Mouse (Mus musculus) hindbrain, embryonic 15.5 days (tissue): ENCODE data around the gene Ddx52. TPM values are rescaled to one million over a fixed set of nuclear protein-coding genes. Genes with fewer than 3 reads are reported as not detected.

Source experiments
- ATAC-seq: fragments of 200-750 bp; cut with Nextera tagmentation; 2 replicates; pipeline ENCODE4 v1.8.0; 2017; ENCODE audit warnings: low read depth, moderate number of reproducible peaks, moderate TSS enrichment; ENCODE audit not compliant: low FRiP score
- H3K27ac ChIP-seq: fragments of 300-500 bp; sonication (generic); replicated peaks from 2 replicates; pipeline ENCODE4 v1.5.1; 2015; ENCODE audit warnings: mild to moderate bottlenecking, inconsistent platforms
- H3K27me3 ChIP-seq: fragments of 300-500 bp; sonication (generic); 2 replicates; pipeline ENCODE4 v1.6.1; 2015; ENCODE audit warnings: control low read depth, inconsistent platforms
- H3K36me3 ChIP-seq: fragments of 300-500 bp; sonication (generic); 2 replicates; pipeline ENCODE4 v1.6.1; 2015; ENCODE audit warnings: control low read depth, inconsistent platforms
- H3K4me1 ChIP-seq: fragments of 300-500 bp; sonication (generic); replicated peaks from 2 replicates; pipeline ENCODE4 v1.6.1; 2015; ENCODE audit warnings: control low read depth, inconsistent platforms
- H3K4me2 ChIP-seq: fragments of 300-500 bp; sonication (generic); 2 replicates; pipeline ENCODE4 v1.6.1; 2015; ENCODE audit warnings: moderate library complexity, mild to moderate bottlenecking, inconsistent platforms
- H3K4me3 ChIP-seq: fragments of 300-500 bp; sonication (generic); 2 replicates; pipeline ENCODE4 v1.5.1; 2015; ENCODE audit warnings: mild to moderate bottlenecking, inconsistent platforms
- H3K9ac ChIP-seq: fragments of 300-500 bp; sonication (generic); 2 replicates; pipeline ENCODE4 v1.6.1; 2015; ENCODE audit warnings: inconsistent platforms
- H3K9me3 ChIP-seq: fragments of 300-500 bp; sonication (generic); 2 replicates; pipeline ENCODE4 v1.6.1; 2016; ENCODE audit warnings: control low read depth, inconsistent platforms
- WGBS: fragments of 180-500 bp; shearing (Covaris S2); methylation state at CpG from one replicate; pipeline ENCODE4 v1.1.7; 2015; 5-methylcytosine and 5-hydroxymethylcytosine counted together
- polyA plus RNA-seq: library from polyadenylated mRNA; unstranded; fragments of >200 nt; fragmentation: Nextera tagmentation; extraction: Ambion mirVana; gene quantifications from 2 replicates; pipeline ENCODE4 v1.2.1, GENCODE M21; 2015

The Ddx52 gene
- polyA plus RNA-seq, 1 experiment from 2014 or later, result 21.3 TPM

- H3K4me2 ChIP-seq, result no peak overlapping the region
- no peaks in the 10 kb centered on the region for H3K4me1 ChIP-seq
- H3K36me3 ChIP-seq, result no peaks in the 10 kb centered on the region
- H3K27me3 ChIP-seq, result no peaks in the 10 kb centered on the region
- 84% methylated on average over 10 of the region's 10 CpGs for WGBS
- H3K4me3 ChIP-seq, result no peak overlapping the region
- ATAC-seq, result no peak
- H3K9me3 ChIP-seq, result no peaks in the 10 kb centered on the region
- H3K9ac ChIP-seq, result no peak overlapping the region
- H3K27ac ChIP-seq, result no peak overlapping the region
Measured at GRCm38 (mm10) chr11:83932506-83933106, 9.3 kb upstream of the Ddx52 start.

GRCm38 (mm10) chr11:83933376-83933775, 8.5 kb upstream of the Ddx52 start:
- no peaks in the 10 kb centered on the region for H3K9me3 ChIP-seq
- WGBS, result 91% methylated on average over 4 of the region's 4 CpGs
- H3K4me3 ChIP-seq, result no peak overlapping the region
- H3K27ac ChIP-seq, result no peak overlapping the region
- H3K4me2 ChIP-seq, result no peak overlapping the region
- H3K27me3 ChIP-seq, result 0 out of 2 replicates have a peak, but pooled peaks cover 3% of the 10 kb centered on the region
- no peak overlapping the region for H3K9ac ChIP-seq
- no peaks in the 10 kb centered on the region for H3K36me3 ChIP-seq
- no peak for ATAC-seq
- H3K4me1 ChIP-seq, result no peaks in the 10 kb centered on the region

GRCm38 (mm10) chr11:83935986-83936665, 5.7 kb upstream of the Ddx52 start:
- Histone ChIP-seq H3K4me3 (no peak overlapping the region), H3K27ac (no peak overlapping the region), H3K9me3 (no peaks in the 10 kb centered on the region), H3K4me2 (no peak overlapping the region), H3K36me3 (no peaks in the 10 kb centered on the region), H3K27me3 (peaks cover 14% of the 10 kb centered on the region; the same call in 1 of the 2 replicates), H3K4me1 (no peaks in the 10 kb centered on the region), H3K9ac (no peak overlapping the region)
- WGBS, result 25% methylated on average over 7 of the region's 7 CpGs
- no peak for ATAC-seq

GRCm38 (mm10) chr11:83938556-83938955, 3.3 kb upstream of the Ddx52 start:
- WGBS, result 82% methylated on average over 8 of the region's 8 CpGs
- Histone ChIP-seq H3K36me3 (no peaks in the 10 kb centered on the region), H3K4me2 (no peak overlapping the region), H3K4me1 (peaks cover 12% of the 10 kb centered on the region), H3K4me3 (no peak overlapping the region), H3K9ac (no peak overlapping the region), H3K27ac (no peak overlapping the region), H3K27me3 (peaks cover 14% of the 10 kb centered on the region; the same call in 1 of the 2 replicates), H3K9me3 (no peaks in the 10 kb centered on the region)
- ATAC-seq, result no peak

- Histone ChIP-seq H3K9ac (no peak overlapping the region), H3K9me3 (no peaks in the 10 kb centered on the region), H3K4me3 (no peak overlapping the region), H3K27ac (no peak overlapping the region), H3K36me3 (peaks cover 87% of the 10 kb centered on the region), H3K27me3 (no peaks in the 10 kb centered on the region), H3K4me2 (no peak overlapping the region), H3K4me1 (no peaks in the 10 kb centered on the region)
- 96% methylated on average over 2 of the region's 2 CpGs for WGBS
- no peak for ATAC-seq
Measured at GRCm38 (mm10) chr11:83956822-83957221, 15.0 kb downstream of the Ddx52 start.

GRCm38 (mm10) chr11:83961983-83962382, 20.1 kb downstream of the Ddx52 start:
- no peak overlapping the region for H3K27ac ChIP-seq

GRCm38 (mm10) chr11:83963991-83964921, 22.4 kb downstream of the Ddx52 start, which contains the start of gene Synrg:
TSS of gene Synrg (plus strand) at chr11:83964428.
- Histone ChIP-seq H3K9me3 (no peaks in the 10 kb centered on the region), H3K4me1 (peaks cover 29% of the 10 kb centered on the region), H3K27me3 (no peaks in the 10 kb centered on the region), H3K9ac (peak within 1 kb of the TSS; percentile 80), H3K36me3 (peaks cover 30% of the 10 kb centered on the region), H3K4me3 (peak within 1 kb of the TSS; percentile 80), H3K4me2 (peak within 1 kb of the TSS; percentile 64), H3K27ac (peak within 1 kb of the TSS; percentile 95)
- WGBS, result 2% methylated on average over 59 of the region's 76 CpGs
- ATAC-seq, result peak; percentile 97

More at GRCm38 (mm10) chr11:83961983-83962382, 20.1 kb downstream of the Ddx52 start:
- ATAC-seq, result no peak
- no peaks in the 10 kb centered on the region for H3K27me3 ChIP-seq
- no peaks in the 10 kb centered on the region for H3K9me3 ChIP-seq
- no peak overlapping the region for H3K4me2 ChIP-seq
- no peak overlapping the region for H3K4me3 ChIP-seq
- H3K4me1 ChIP-seq, result peaks cover 24% of the 10 kb centered on the region
- no peak overlapping the region for H3K9ac ChIP-seq
- WGBS, result 90% methylated on average over 3 of the region's 3 CpGs
- H3K36me3 ChIP-seq, result peaks cover 46% of the 10 kb centered on the region

GRCm38 (mm10) chr11:83967436-83968204, 25.8 kb downstream of the Ddx52 start:
- Histone ChIP-seq H3K27ac (no peak overlapping the region), H3K4me1 (peaks cover 29% of the 10 kb centered on the region), H3K9me3 (no peaks in the 10 kb centered on the region), H3K4me3 (no peak overlapping the region), H3K9ac (no peak overlapping the region), H3K27me3 (no peaks in the 10 kb centered on the region), H3K4me2 (no peak overlapping the region), H3K36me3 (peaks cover 11% of the 10 kb centered on the region)
- no peak for ATAC-seq
- WGBS, result 57% methylated on average over 8 of the region's 8 CpGs

GRCm38 (mm10) chr11:83968205-83968575, 26.3 kb downstream of the Ddx52 start:
- no peak for ATAC-seq
- Histone ChIP-seq H3K9ac (no peak overlapping the region), H3K4me2 (no peak overlapping the region), H3K27ac (no peak overlapping the region), H3K9me3 (no peaks in the 10 kb centered on the region), H3K4me3 (no peak overlapping the region), H3K36me3 (peaks cover 15% of the 10 kb centered on the region), H3K4me1 (peaks cover 29% of the 10 kb centered on the region), H3K27me3 (no peaks in the 10 kb centered on the region)
- 83% methylated on average over 6 of the region's 6 CpGs for WGBS

GRCm38 (mm10) chr11:83969040-83969439, 27.2 kb downstream of the Ddx52 start:
- H3K27ac ChIP-seq, result no peak overlapping the region
- WGBS, result 92% methylated on average over 3 of the region's 3 CpGs
- no peak for ATAC-seq

GRCm38 (mm10) chr11:83974561-83975346, 32.9 kb downstream of the Ddx52 start:
- no peak overlapping the region for H3K4me2 ChIP-seq
- H3K4me1 ChIP-seq, result 0 out of 2 replicates have a peak, but pooled peaks cover 2% of the 10 kb centered on the region
- ATAC-seq, result no peak
- no peak overlapping the region for H3K27ac ChIP-seq
- H3K4me3 ChIP-seq, result no peak overlapping the region
- H3K9me3 ChIP-seq, result no peaks in the 10 kb centered on the region
- no peaks in the 10 kb centered on the region for H3K27me3 ChIP-seq
- no peak overlapping the region for H3K9ac ChIP-seq
- H3K36me3 ChIP-seq, result peaks cover 59% of the 10 kb centered on the region
- WGBS, result 22% methylated on average over 7 of the region's 7 CpGs

More at GRCm38 (mm10) chr11:83969040-83969439, 27.2 kb downstream of the Ddx52 start:
- H3K27me3 ChIP-seq, result no peaks in the 10 kb centered on the region
- peaks cover 18% of the 10 kb centered on the region for H3K36me3 ChIP-seq
- H3K9me3 ChIP-seq, result no peaks in the 10 kb centered on the region
- no peak overlapping the region for H3K4me3 ChIP-seq
- no peak overlapping the region for H3K9ac ChIP-seq
- no peak overlapping the region for H3K4me2 ChIP-seq
- peaks cover 24% of the 10 kb centered on the region for H3K4me1 ChIP-seq
